Mouse (Mus musculus): ENCODE data around the gene 0610037L13Rik.

DNA sequence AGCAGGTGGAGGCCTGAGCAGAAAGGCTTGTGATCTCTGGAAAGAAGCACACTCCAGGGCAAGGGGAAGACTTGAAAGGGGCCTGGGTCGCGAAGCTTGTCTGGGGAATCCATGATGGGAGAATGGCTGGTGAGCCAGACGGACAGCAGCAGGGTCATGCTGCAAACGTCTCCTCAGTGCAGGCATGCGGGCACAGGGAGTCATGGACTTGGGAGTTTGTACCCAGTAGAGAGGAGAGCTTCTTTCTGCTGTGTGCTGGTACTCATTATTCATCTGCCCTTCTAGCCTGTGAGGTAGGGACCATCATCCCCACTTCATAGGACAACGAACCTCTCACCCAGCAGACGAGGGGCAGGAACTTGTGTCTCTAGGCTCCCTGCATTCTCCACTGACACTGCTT is 35.8 kb upstream of the 0610037L13Rik start:
- TF ChIP-seq POLR2A (IDR thresholded peaks at IDR 0.05; ENCODE audit: extremely low read depth, insufficient read depth, low read length) (no peak), CTCF (IDR thresholded peaks at IDR 0.05; ENCODE audit: extremely low read depth, insufficient read depth, low read length) (no peak)

Measured in cortical plate, adult 2 months (tissue).